Mouse (Mus musculus): Measurements from ENCODE around the gene Twist1. TPM values are rescaled to one million over a fixed set of nuclear protein-coding genes. Genes with fewer than 3 reads are reported as not detected.

Gene Twist1
- total RNA-seq, 2 experiments from 2014 or later, result 0.51 to 1.3 TPM

- intact Hi-C loops (cut with DNase I), result no loop called here
- no peak for DNase-seq (ENCODE audit: low spot score in 2 of 2)
These were observed 7.0 kb downstream of the Twist1 start for GRCm38 (mm10) chr12:33964427-33964826.

DNA sequence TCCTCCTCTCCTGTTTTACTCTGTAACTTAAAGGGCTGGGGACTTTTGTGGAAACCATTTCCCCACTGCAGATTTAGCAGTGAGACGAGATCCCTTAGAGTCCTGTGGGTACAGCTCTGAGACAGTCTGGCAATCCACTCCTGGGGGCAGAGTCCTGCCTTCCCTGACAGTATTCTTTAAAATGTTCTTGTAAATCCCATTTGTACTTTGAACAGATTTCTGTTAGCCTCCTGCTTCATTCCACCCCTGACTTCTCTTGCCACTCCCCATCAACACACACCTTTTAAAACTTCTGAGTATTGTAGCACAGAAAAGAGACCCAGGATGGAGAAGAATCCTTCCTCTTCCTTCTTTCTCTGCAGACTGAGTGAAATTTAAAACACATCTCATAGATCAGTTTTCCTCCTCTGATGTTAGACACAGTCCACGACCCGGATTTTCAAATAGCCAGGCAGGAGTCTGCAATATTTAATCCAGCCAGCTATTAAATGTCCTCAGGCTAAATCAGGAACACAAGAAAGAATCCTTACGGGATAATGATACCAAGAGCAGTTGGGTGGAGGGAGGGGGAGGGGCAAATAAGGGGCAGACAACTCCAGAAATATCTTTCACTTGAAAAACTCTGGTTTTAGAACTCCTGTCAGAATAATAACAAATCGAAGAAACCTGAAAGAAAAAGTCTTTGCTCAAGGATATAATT is 8.3 kb downstream of the Twist1 start:
- intact Hi-C loops (cut with DNase I), result no loop called here
- no peak for DNase-seq (ENCODE audit: low spot score in 2 of 2)

- DNase-seq (ENCODE audit: low spot score in 2 of 2), result no peak
- intact Hi-C loops (cut with DNase I), result no loop called here
These were observed 9.3 kb downstream of the Twist1 start for GRCm38 (mm10) chr12:33966490-33967415.

- intact Hi-C loops (cut with DNase I), result no loop called here
- DNase-seq (ENCODE audit: low spot score in 2 of 2), result no peak
These were observed 10.0 kb downstream of the Twist1 start for GRCm38 (mm10) chr12:33967514-33967913.

GRCm38 (mm10) chr12:33968041-33968897 is 10.8 kb downstream of the Twist1 start:
- intact Hi-C loops (cut with DNase I), result no loop called here
- DNase-seq (ENCODE audit: low spot score in 2 of 2), result no peak

- intact Hi-C loops (cut with DNase I), result no loop called here
- DNase-seq (ENCODE audit: low spot score in 2 of 2), result no peak
These were observed 11.4 kb downstream of the Twist1 start for GRCm38 (mm10) chr12:33968898-33969178.

GRCm38 (mm10) chr12:33980159-33980558 is 22.7 kb downstream of the Twist1 start:
- no peak for DNase-seq (ENCODE audit: low spot score in 2 of 2)
- intact Hi-C loops (cut with DNase I), result no loop called here

DNA sequence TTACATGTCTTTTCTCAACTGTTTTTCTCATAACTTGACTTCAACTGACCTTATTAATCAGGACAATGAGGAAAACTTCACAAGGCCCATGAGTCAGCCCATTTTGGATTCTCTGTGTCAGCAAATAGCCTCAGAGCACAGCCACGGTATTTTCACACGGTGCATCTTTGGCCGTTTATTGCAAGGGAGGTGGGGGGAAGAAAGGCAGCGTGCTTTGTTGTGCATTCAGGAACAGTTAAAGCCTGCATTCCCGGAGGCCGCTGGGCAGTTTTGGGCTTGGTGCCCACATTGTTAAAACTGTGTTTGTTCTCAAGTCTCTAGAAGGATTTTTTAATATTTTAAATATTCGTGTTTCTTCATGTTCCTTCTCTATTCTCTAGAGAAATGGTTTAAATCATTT is 24.0 kb downstream of the Twist1 start:
- intact Hi-C loops (cut with DNase I), result no loop called here
- no peak for DNase-seq (ENCODE audit: low spot score in 2 of 2)

- no peak for DNase-seq (ENCODE audit: low spot score in 2 of 2)
- intact Hi-C loops (cut with DNase I), result no loop called here
These were observed 35.7 kb downstream of the Twist1 start for GRCm38 (mm10) chr12:33993127-33993526.

Other genes with a start within 250 kb of the Twist1 start
- not detected for gene Ferd3l, start 29.2 kb upstream of the Twist1 start, total RNA-seq (2021)